Mouse (Mus musculus): ENCODE data around the gene Syngr3.
"Not testable (repeated sequence)": the region's sequence is repeated elsewhere in the genome, so short reads cannot be mapped to it uniquely, and the experiment has no call there.

Syngr3 gene

GRCm38 (mm10) chr17:24719494-24720222, 29.9 kb upstream of the Syngr3 start:
- peak; percentile 99 for DNase-seq

GRCm38 (mm10) chr17:24718938-24719337, 29.2 kb upstream of the Syngr3 start:
- DNase-seq = not testable (repeated sequence)

- no peak for DNase-seq
Measured at GRCm38 (mm10) chr17:24717943-24718342, 28.2 kb upstream of the Syngr3 start, which contains the start of the genes Rnf151 and Rps2. TSS of gene Rnf151 (minus strand) at chr17:24718063. TSS of gene Rps2 (plus strand) at chr17:24718116.

GRCm38 (mm10) chr17:24716166-24716682, 26.5 kb upstream of the Syngr3 start:
- DNase-seq = no peak

GRCm38 (mm10) chr17:24715556-24715955, 25.8 kb upstream of the Syngr3 start:
- no peak for DNase-seq

- DNase-seq = no peak
Measured at GRCm38 (mm10) chr17:24708646-24709045, 18.9 kb upstream of the Syngr3 start.

- DNase-seq = no peak
Measured at GRCm38 (mm10) chr17:24707801-24708425, 18.2 kb upstream of the Syngr3 start.

- DNase-seq = peak; percentile 90
Measured at GRCm38 (mm10) chr17:24706982-24707800, 17.4 kb upstream of the Syngr3 start, which contains the start of gene Tbl3. TSS of gene Tbl3 (minus strand) at chr17:24707660.

- peak; percentile 19 for DNase-seq
Measured at GRCm38 (mm10) chr17:24705821-24706220, 16.1 kb upstream of the Syngr3 start.

GRCm38 (mm10) chr17:24701251-24701650, 11.5 kb upstream of the Syngr3 start:
- DNase-seq = no peak

- no peak for DNase-seq
Measured at GRCm38 (mm10) chr17:24699473-24699872, 9.7 kb upstream of the Syngr3 start.

- no peak for DNase-seq
Measured at GRCm38 (mm10) chr17:24698715-24699114, 9.0 kb upstream of the Syngr3 start.

GRCm38 (mm10) chr17:24697985-24698384, 8.2 kb upstream of the Syngr3 start:
- no peak for DNase-seq

- peak; percentile 87 for DNase-seq
Measured at GRCm38 (mm10) chr17:24696011-24696697, 6.4 kb upstream of the Syngr3 start, which contains the start of the genes Gfer and Noxo1. TSS of gene Gfer (minus strand) at chr17:24696156. TSS of gene Noxo1 (plus strand) at chr17:24696234.

- no peak for DNase-seq
Measured at GRCm38 (mm10) chr17:24695326-24696010, 5.7 kb upstream of the Syngr3 start.

GRCm38 (mm10) chr17:24692385-24692784, 2.6 kb upstream of the Syngr3 start:
- DNase-seq = no peak

- no peak for DNase-seq
Measured at GRCm38 (mm10) chr17:24687599-24687998, 2.2 kb downstream of the Syngr3 start.

- no peak for DNase-seq
Measured at GRCm38 (mm10) chr17:24687146-24687595, 2.6 kb downstream of the Syngr3 start.

GRCm38 (mm10) chr17:24686514-24686913, 3.2 kb downstream of the Syngr3 start:
- no peak for DNase-seq

- DNase-seq = no peak
Measured at GRCm38 (mm10) chr17:24677500-24678080, 12.2 kb downstream of the Syngr3 start.

GRCm38 (mm10) chr17:24676877-24677276, 12.9 kb downstream of the Syngr3 start:
- no peak for DNase-seq

All from cerebellum, adult 11-12 months (tissue).